Mouse (Mus musculus) limb, embryonic 10.5 days (tissue): ENCODE results near the gene Psenen. TPM values are rescaled to one million over a fixed set of nuclear protein-coding genes. Genes with fewer than 3 reads are reported as not detected.
A peak's percentile ranks its signal among the peaks of the same experiment; 100 is the strongest.

Source experiments
- DNase-seq: peaks from one replicate; pipeline ENCODE4 v3.0.0-alpha.2; 2017; ENCODE audit warnings: low spot score
- H3K27ac ChIP-seq: fragments of 300-500 bp; sonication (generic); 2 replicates; pipeline ENCODE4 v1.5.1; 2016; ENCODE audit warnings: mild to moderate bottlenecking
- H3K27me3 ChIP-seq: fragments of 300-500 bp; sonication (generic); 2 replicates; pipeline ENCODE4 v1.6.1; 2016; ENCODE audit warnings: low read depth, mild to moderate bottlenecking; ENCODE audit not compliant: poor library complexity, severe bottlenecking
- H3K36me3 ChIP-seq: fragments of 300-500 bp; sonication (generic); 2 replicates; pipeline ENCODE4 v1.6.1; 2016; ENCODE audit warnings: mild to moderate bottlenecking, moderate library complexity
- H3K4me1 ChIP-seq: fragments of 300-500 bp; sonication (generic); 2 replicates; pipeline ENCODE4 v1.6.1; 2016
- H3K4me3 ChIP-seq: fragments of 300-500 bp; sonication (generic); 2 replicates; pipeline ENCODE4 v1.5.1; 2016; ENCODE audit warnings: mild to moderate bottlenecking, moderate library complexity
- H3K9me3 ChIP-seq: fragments of 300-500 bp; sonication (generic); replicated peaks from 2 replicates; pipeline ENCODE4 v1.6.1; 2016; ENCODE audit warnings: mild to moderate bottlenecking
- WGBS: fragments of 180-500 bp; shearing (Covaris S2); methylation state at CpG from one replicate; pipeline ENCODE4 v1.1.7; 2016; 5-methylcytosine and 5-hydroxymethylcytosine counted together
- polyA plus RNA-seq: library from polyadenylated mRNA; unstranded; fragments of >200 nt; fragmentation: Nextera tagmentation; extraction: Ambion mirVana; gene quantifications from 2 replicates; pipeline ENCODE4 v1.2.1, GENCODE M21; 2016

Gene Psenen
- polyA plus RNA-seq, 1 experiment from 2014 or later = 121 TPM

DNA sequence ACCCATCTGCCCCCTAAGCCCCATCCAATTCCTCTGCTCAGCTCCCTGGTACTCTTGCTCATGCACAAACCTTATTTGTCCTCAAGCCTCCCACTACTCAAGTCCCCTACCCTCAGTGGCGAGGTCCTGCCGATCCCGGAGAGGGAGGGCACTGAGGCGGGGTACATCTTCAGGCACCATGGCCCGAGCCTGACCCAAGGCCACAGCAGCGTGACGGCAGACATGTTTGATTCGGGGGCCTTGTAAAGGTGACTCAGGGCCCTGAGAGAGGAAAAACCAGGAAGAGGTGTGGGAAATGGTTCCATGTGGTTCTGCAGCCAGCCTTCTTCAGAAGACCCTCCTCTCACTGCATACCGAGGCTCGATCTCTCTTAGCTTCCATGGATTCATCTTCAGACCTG is 20.9 kb upstream of the Psenen start:
- no peak overlapping the region for H3K27ac ChIP-seq
- H3K9me3 ChIP-seq = no peaks in the 10 kb centered on the region
- no peaks in the 10 kb centered on the region for H3K27me3 ChIP-seq
- no peak overlapping the region for H3K4me3 ChIP-seq
- WGBS = 95% methylated on average over 10 of the region's 10 CpGs
- H3K4me1 ChIP-seq = peaks cover 16% of the 10 kb centered on the region
- no peak for DNase-seq
- H3K36me3 ChIP-seq = peaks cover 79% of the 10 kb centered on the region

DNA sequence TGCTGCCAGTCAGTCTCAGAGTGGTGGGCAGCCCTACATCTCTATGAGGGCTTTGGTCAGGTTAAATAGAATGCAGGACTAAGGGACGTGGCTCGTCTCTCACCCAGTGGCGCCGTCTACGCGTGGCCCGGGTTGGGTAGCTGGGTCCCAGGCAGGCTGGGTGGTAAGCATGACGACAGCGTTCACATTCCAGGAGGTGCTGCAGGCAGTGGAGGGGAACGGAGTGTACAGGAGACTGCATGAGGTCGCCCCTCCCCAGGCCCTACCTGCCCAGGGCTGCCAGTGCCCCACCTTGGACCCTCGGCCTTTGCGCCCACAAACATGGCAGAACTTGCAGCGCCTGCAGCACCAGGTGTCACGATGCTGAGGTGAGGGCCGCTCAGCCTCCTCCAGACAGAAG is 18.1 kb upstream of the Psenen start:
- Histone ChIP-seq H3K4me1 (peaks cover 2% of the 10 kb centered on the region; the same call in 1 of the 2 replicates), H3K27ac (no peak overlapping the region), H3K27me3 (no peaks in the 10 kb centered on the region), H3K36me3 (peaks cover 100% of the 10 kb centered on the region), H3K4me3 (no peak overlapping the region), H3K9me3 (no peaks in the 10 kb centered on the region)
- 97% methylated on average over 16 of the region's 16 CpGs for WGBS
- DNase-seq = no peak

GRCm38 (mm10) chr7:30579950-30580349 is 16.5 kb upstream of the Psenen start:
- Histone ChIP-seq H3K36me3 (peaks cover 100% of the 10 kb centered on the region), H3K27ac (no peak overlapping the region), H3K9me3 (no peaks in the 10 kb centered on the region), H3K4me3 (no peak overlapping the region), H3K27me3 (no peaks in the 10 kb centered on the region), H3K4me1 (no peaks in the 10 kb centered on the region)
- DNase-seq = no peak
- WGBS = 91% methylated on average over 8 of the region's 8 CpGs

DNA sequence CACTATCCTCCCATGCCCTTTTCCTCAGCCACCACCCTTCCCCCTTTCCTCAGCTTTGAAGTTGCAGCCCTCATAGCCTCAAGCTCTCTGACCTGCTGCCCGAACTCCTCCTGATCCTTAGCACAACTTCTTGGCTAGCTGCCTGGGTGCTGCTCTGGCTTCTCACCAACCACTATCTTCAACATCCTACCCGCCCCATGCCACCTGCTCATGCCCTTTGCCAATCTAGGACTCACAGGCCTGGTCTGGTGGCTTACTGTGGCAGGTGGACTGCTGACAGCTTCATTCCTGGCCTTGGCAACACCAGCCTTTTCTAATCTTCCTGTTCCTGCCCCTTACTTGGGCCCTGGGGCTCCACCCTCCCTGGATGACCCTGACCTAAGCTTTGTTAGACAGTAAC is 9.5 kb upstream of the Psenen start:
- peaks cover 100% of the 10 kb centered on the region for H3K36me3 ChIP-seq
- no peak overlapping the region for H3K27ac ChIP-seq
- H3K27me3 ChIP-seq = no peaks in the 10 kb centered on the region
- 85% methylated on average over 2 of the region's 2 CpGs for WGBS
- H3K9me3 ChIP-seq = no peaks in the 10 kb centered on the region
- H3K4me1 ChIP-seq = no peaks in the 10 kb centered on the region
- no peak overlapping the region for H3K4me3 ChIP-seq
- DNase-seq = no peak

DNA sequence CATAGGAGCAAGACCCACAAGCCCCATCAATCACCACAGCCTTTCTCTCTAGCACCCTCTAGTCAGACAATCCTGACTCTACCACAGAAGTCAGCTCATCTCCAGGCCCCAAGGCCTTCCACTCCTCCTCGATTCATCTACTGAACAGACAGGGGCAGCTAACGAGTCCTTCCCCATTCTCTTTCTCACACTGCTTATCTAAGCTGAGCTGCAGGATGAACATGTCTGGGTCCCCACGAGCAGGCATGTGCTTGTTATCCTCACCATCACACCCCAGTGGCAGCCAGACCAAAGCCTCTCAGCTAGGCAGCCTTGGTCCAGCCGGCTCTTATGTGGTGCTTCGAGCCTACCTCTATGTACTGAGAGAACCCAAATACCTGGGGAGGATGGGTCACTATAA is 9.0 kb upstream of the Psenen start:
- no peak for DNase-seq
- Histone ChIP-seq H3K27me3 (no peaks in the 10 kb centered on the region), H3K36me3 (peaks cover 98% of the 10 kb centered on the region), H3K4me3 (no peak overlapping the region), H3K4me1 (no peaks in the 10 kb centered on the region), H3K27ac (no peak overlapping the region), H3K9me3 (no peaks in the 10 kb centered on the region)
- WGBS = 92% methylated on average over 5 of the region's 5 CpGs

GRCm38 (mm10) chr7:30567555-30567954 is 4.1 kb upstream of the Psenen start:
- Histone ChIP-seq H3K4me1 (peaks cover 8% of the 10 kb centered on the region), H3K4me3 (no peak overlapping the region), H3K27me3 (no peaks in the 10 kb centered on the region), H3K36me3 (peaks cover 77% of the 10 kb centered on the region), H3K27ac (no peak overlapping the region), H3K9me3 (no peaks in the 10 kb centered on the region)
- DNase-seq = no peak
- 91% methylated on average over 11 of the region's 11 CpGs for WGBS

GRCm38 (mm10) chr7:30566033-30566432 is 2.6 kb upstream of the Psenen start:
- Histone ChIP-seq H3K27ac (no peak overlapping the region), H3K27me3 (no peaks in the 10 kb centered on the region), H3K4me3 (no peak overlapping the region), H3K4me1 (peaks cover 18% of the 10 kb centered on the region), H3K9me3 (no peaks in the 10 kb centered on the region), H3K36me3 (peaks cover 65% of the 10 kb centered on the region)
- DNase-seq = no peak
- WGBS = 89% methylated on average over 9 of the region's 9 CpGs

DNA sequence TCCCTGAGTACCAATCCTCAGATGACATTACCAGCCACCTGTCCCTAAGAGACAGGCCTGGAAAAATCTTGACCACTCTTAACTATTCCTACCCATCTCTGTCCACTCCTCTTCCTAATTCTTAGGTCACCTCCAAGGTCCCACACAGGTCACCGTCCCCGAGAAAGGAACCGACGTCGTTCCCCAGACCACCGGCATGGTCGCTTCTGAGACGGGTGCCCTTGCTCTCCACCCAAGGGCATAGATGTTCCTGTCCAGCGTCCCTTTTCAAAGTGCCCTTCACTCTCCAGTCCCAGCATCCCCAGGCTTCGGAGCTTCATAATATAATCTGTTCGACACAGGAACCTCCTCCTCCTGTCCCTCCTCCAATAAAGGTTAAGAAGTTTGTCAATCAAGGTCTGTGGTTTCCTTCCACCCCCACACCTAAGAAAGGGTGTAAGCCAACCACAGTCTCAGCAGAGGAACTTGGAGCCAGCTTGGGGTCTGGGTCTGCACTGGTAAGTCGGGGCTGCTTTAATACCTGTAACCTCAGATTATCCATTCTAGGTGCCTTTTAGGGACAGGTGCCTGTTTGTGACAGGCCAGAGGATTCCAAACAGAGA is 1.6 kb upstream of the Psenen start, which contains the start of gene Igflr1:
Gene Igflr1, plus strand, starts transcription at position 458 of the 602 bp plus-strand sequence.
- DNase-seq = no peak
- WGBS = 95% methylated on average over 12 of the region's 12 CpGs
- Histone ChIP-seq H3K4me3 (peak within 1 kb of the TSS; percentile 77; the same call in 1 of the 2 replicates), H3K4me1 (peaks cover 18% of the 10 kb centered on the region), H3K9me3 (no peaks in the 10 kb centered on the region), H3K27me3 (no peaks in the 10 kb centered on the region), H3K27ac (no peak within 1 kb of the TSS), H3K36me3 (peaks cover 56% of the 10 kb centered on the region)

DNA sequence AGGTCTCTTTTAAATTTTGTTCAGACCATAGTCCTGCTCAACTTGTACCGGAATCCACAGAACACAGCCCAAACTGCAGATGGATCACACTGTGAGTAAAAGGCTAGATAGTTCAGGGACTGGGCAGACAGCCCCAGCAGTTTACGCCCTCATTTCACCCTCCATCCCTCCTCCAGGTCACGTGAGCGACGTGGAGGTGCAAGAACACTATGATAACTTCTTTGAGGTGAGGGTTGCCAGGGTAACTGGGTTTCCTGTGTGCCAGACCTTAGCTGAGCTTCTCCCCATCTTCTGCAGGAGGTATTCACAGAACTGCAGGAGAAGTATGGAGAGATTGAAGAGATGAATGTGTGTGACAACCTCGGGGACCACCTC is 466 bp upstream of the Psenen start:
- Histone ChIP-seq H3K4me1 (peaks cover 20% of the 10 kb centered on the region), H3K36me3 (peaks cover 44% of the 10 kb centered on the region), H3K9me3 (no peaks in the 10 kb centered on the region), H3K27me3 (no peaks in the 10 kb centered on the region), H3K4me3 (peak overlapping the region; percentile 77), H3K27ac (0 out of 2 replicates have a peak overlapping the region, but pooled peaks have one; percentile 93)
- no peak for DNase-seq
- WGBS = 25% methylated on average over 6 of the region's 6 CpGs

DNA sequence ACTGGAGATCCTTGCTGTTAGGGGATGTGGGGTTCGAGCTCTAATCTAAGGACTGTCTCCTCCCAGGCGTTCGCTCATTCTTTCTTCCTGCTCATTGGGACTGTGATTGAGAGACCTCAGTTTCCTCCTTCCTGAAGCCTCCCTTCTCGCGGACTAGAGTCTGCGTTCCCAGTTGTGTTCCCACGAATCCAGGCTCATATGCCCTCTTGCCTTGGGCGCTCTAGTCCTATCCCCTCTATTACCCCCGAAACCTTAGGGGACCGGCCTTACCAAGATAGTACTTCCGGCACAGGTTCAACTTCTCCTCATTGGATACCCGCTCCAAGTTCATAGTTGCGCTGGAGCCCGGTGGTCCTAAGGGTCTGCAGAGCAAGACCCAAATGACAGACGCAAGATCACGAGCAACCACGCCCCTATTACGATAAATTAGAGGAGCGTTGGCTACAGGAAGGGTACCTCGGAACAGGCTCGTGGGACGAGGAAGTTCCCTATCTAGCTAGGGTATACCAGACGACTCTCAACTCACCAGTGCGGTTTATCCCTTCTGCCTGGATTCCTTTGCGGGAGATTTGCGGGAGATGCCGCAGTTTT is 806 bp downstream of the Psenen start:
- no peaks in the 10 kb centered on the region for H3K27me3 ChIP-seq
- H3K4me1 ChIP-seq = peaks cover 33% of the 10 kb centered on the region
- peak; percentile 63 for DNase-seq
- H3K9me3 ChIP-seq = no peaks in the 10 kb centered on the region
- WGBS = 3% methylated on average over 27 of the region's 27 CpGs
- peaks cover 38% of the 10 kb centered on the region for H3K36me3 ChIP-seq
- peak overlapping the region; percentile 93 for H3K27ac ChIP-seq
- peak overlapping the region; percentile 77 for H3K4me3 ChIP-seq

DNA sequence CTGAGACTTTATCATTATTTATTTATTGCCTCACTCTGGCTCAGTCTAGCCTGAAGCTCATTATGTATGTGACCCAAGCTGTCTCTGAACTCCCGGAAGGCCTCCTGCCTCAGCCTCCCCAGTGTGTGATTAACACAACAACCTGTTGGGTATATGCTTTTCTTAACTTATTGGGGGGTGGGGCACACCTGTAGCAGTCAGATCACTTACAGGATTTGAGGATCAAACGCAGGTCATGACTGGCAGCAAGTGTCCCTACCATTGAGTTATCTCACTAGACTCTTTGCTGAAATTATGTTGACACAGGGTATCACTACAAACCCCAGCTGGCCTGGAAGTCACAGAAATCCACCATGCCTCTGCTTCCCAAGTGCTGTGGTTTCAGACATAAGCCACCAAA is 3.1 kb downstream of the Psenen start:
- Histone ChIP-seq H3K4me3 (peak overlapping the region; percentile 68; the same call in 1 of the 2 replicates), H3K27me3 (no peaks in the 10 kb centered on the region), H3K27ac (peak overlapping the region; percentile 78; the same call in 1 of the 2 replicates), H3K36me3 (peaks cover 38% of the 10 kb centered on the region), H3K4me1 (peaks cover 42% of the 10 kb centered on the region), H3K9me3 (no peaks in the 10 kb centered on the region)
- 73% methylated on average over 2 of the region's 2 CpGs for WGBS
- no peak for DNase-seq

DNA sequence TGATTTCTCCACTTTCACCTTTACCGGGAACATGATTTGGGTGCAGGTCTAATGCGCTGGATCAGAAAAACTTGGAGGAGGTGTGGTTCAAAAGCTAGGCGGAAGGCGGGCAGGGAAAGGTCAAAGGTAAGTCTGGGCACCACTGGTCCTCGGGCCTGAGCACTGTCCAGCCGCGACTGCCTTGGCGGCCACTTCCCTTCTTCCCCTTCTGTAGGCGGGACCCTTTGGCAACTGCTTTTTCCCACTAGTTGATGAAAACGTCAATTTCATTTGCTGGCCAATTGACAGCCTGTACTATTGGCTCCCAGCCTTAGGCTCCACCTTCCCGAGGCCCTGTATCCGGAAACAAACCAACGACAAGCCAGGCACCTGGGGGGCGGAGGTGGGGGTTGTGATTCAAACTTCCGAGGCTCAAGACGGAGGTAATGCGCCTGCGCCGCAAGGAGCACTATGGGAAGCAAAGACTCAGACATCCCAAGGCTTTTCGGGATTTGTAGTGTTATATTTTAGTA is 3.9 kb downstream of the Psenen start, which contains the start of gene Lin37:
Gene Lin37, minus strand, starts transcription at position 396 of the 512 bp plus-strand sequence.
- Histone ChIP-seq H3K4me1 (peaks cover 42% of the 10 kb centered on the region), H3K27me3 (no peaks in the 10 kb centered on the region), H3K4me3 (peak within 1 kb of the TSS; percentile 68), H3K27ac (peak within 1 kb of the TSS; percentile 78), H3K9me3 (no peaks in the 10 kb centered on the region), H3K36me3 (peaks cover 40% of the 10 kb centered on the region)
- DNase-seq = peak; percentile 91
- under 1% methylated on average over 20 of the region's 20 CpGs for WGBS

- peaks cover 36% of the 10 kb centered on the region for H3K4me1 ChIP-seq
- H3K36me3 ChIP-seq = peaks cover 46% of the 10 kb centered on the region
- H3K9me3 ChIP-seq = no peaks in the 10 kb centered on the region
- no peak for DNase-seq
- H3K4me3 ChIP-seq = peak overlapping the region; percentile 68
- peak overlapping the region; percentile 78 for H3K27ac ChIP-seq
- H3K27me3 ChIP-seq = no peaks in the 10 kb centered on the region
- whole genome bisulfite sequencing = 15% methylated on average over 12 of the region's 12 CpGs
Measured at GRCm38 (mm10) chr7:30558656-30559442, 4.6 kb downstream of the Psenen start.
